Mouse (Mus musculus) forebrain, embryonic 13.5 days (tissue): ENCODE results near the gene Psmd9. TPM values are rescaled to one million over a fixed set of nuclear protein-coding genes. Genes with fewer than 3 reads are reported as not detected.

Experiments used
- ATAC-seq: fragments of 200-750 bp; cut with Nextera tagmentation; 2 replicates; pipeline ENCODE4 v1.8.0; 2017
- H3K27ac ChIP-seq: fragments of 300-500 bp; sonication (generic); 2 replicates; pipeline ENCODE4 v1.5.1; 2015; ENCODE audit warnings: inconsistent platforms, mild to moderate bottlenecking, moderate library complexity
- H3K27me3 ChIP-seq: fragments of 300-500 bp; sonication (generic); 2 replicates; pipeline ENCODE4 v1.6.1; 2015; ENCODE audit warnings: mild to moderate bottlenecking, inconsistent platforms
- H3K36me3 ChIP-seq: fragments of 300-500 bp; sonication (generic); 2 replicates; pipeline ENCODE4 v1.6.1; 2015; ENCODE audit warnings: mild to moderate bottlenecking, inconsistent platforms; ENCODE audit not compliant: poor library complexity, severe bottlenecking
- H3K4me1 ChIP-seq: fragments of 300-500 bp; sonication (generic); 2 replicates; pipeline ENCODE4 v1.6.1; 2015; ENCODE audit warnings: inconsistent platforms
- H3K4me2 ChIP-seq: fragments of 300-500 bp; sonication (generic); 2 replicates; pipeline ENCODE4 v1.6.1; 2015; ENCODE audit warnings: inconsistent platforms, mild to moderate bottlenecking, moderate library complexity
- H3K4me3 ChIP-seq: fragments of 300-500 bp; sonication (generic); 2 replicates; pipeline ENCODE4 v1.5.1; 2015; ENCODE audit warnings: mild to moderate bottlenecking, inconsistent platforms
- H3K9ac ChIP-seq: fragments of 300-500 bp; sonication (generic); 2 replicates; pipeline ENCODE4 v1.6.1; 2015; ENCODE audit warnings: mild to moderate bottlenecking, inconsistent platforms
- H3K9me3 ChIP-seq: fragments of 300-500 bp; sonication (generic); replicated peaks from 2 replicates; pipeline ENCODE4 v1.6.1; 2016; ENCODE audit warnings: inconsistent platforms
- WGBS: fragments of 180-500 bp; shearing (Covaris S2); methylation state at CpG from one replicate; pipeline ENCODE4 v1.1.7; 2015; 5-methylcytosine and 5-hydroxymethylcytosine counted together
- polyA plus RNA-seq: library from polyadenylated mRNA; unstranded; fragments of >200 nt; fragmentation: Nextera tagmentation; extraction: Ambion mirVana; gene quantifications from 2 replicates; pipeline ENCODE4 v1.2.1, GENCODE M21; 2015

Gene Psmd9
- polyA plus RNA-seq, 1 experiment from 2014 or later = 75.5 TPM

- no peaks in the 10 kb centered on the region for H3K4me1 ChIP-seq
- WGBS = 93% methylated on average over 15 of the region's 15 CpGs
- no peak for ATAC-seq
These were observed 8.9 kb upstream of the Psmd9 start for GRCm38 (mm10) chr5:123160341-123160740.

GRCm38 (mm10) chr5:123162942-123163341, 6.3 kb upstream of the Psmd9 start:
- Histone ChIP-seq H3K4me3 (no peak overlapping the region), H3K27me3 (no peaks in the 10 kb centered on the region), H3K4me2 (no peak overlapping the region), H3K4me1 (no peaks in the 10 kb centered on the region), H3K9me3 (no peaks in the 10 kb centered on the region), H3K36me3 (peaks cover 88% of the 10 kb centered on the region), H3K9ac (no peak overlapping the region), H3K27ac (no peak overlapping the region)
- no peak for ATAC-seq
- 81% methylated on average over 9 of the region's 9 CpGs for WGBS

More at GRCm38 (mm10) chr5:123160341-123160740, 8.9 kb upstream of the Psmd9 start:
- Histone ChIP-seq H3K9ac (no peak overlapping the region), H3K27me3 (no peaks in the 10 kb centered on the region), H3K9me3 (no peaks in the 10 kb centered on the region), H3K4me2 (no peak overlapping the region), H3K27ac (no peak overlapping the region), H3K36me3 (peaks cover 89% of the 10 kb centered on the region), H3K4me3 (no peak overlapping the region)

GRCm38 (mm10) chr5:123166437-123166836, 2.8 kb upstream of the Psmd9 start:
- Histone ChIP-seq H3K4me2 (no peak overlapping the region), H3K27ac (no peak overlapping the region), H3K4me3 (no peak overlapping the region), H3K9me3 (no peaks in the 10 kb centered on the region), H3K9ac (no peak overlapping the region), H3K4me1 (0 out of 2 replicates have a peak, but pooled peaks cover 4% of the 10 kb centered on the region), H3K27me3 (no peaks in the 10 kb centered on the region), H3K36me3 (peaks cover 55% of the 10 kb centered on the region)
- ATAC-seq = no peak
- WGBS = 90% methylated on average over 10 of the region's 10 CpGs

DNA sequence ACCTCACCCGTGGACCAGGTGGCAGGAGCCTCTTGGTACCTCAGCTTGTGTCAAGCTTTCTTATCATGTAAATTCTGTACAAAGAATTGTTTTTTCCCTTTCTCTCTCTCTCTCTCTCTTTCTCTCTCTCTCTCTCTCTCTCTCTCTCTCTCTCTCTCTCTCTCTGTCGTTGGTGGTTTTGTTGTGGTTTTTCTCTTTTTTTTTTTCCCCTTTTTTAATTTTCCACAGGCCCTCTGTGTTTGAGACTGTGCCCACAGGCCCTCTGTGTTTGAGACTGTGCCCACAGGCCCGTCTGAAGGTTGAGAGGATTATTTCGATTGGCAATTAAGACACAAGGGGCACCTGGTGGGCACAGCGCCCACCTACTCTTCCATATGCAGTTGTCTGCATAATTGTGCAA, 1.6 kb upstream of the Psmd9 start:
- H3K27ac ChIP-seq = no peak overlapping the region
- no peaks in the 10 kb centered on the region for H3K27me3 ChIP-seq
- H3K4me3 ChIP-seq = no peak overlapping the region
- no peaks in the 10 kb centered on the region for H3K9me3 ChIP-seq
- WGBS = 65% methylated on average over 5 of the region's 5 CpGs
- no peak overlapping the region for H3K4me2 ChIP-seq
- no peak for ATAC-seq
- no peak overlapping the region for H3K9ac ChIP-seq
- peaks cover 12% of the 10 kb centered on the region for H3K4me1 ChIP-seq
- H3K36me3 ChIP-seq = peaks cover 43% of the 10 kb centered on the region

DNA sequence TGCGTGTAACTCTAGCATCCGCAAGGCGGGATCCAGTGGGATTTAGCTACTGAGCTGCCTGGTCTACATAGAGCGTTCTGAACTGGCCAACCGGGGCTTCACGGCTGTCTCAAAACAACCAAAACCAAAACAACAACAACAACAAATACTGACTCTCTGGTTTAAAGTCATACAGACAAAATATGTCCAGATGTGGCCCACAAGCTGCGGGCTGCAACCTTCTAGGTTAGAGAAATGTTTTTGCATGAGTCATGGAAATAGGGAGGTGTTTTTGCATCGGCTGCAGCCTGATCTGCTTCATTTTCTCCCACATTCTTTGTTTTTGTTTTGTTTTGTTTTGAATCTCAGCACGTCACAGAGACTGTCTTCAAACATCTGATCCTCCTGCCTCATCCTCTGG, 1.2 kb downstream of the Psmd9 start:
- H3K27me3 ChIP-seq = no peaks in the 10 kb centered on the region
- no peak overlapping the region for H3K4me2 ChIP-seq
- peaks cover 21% of the 10 kb centered on the region for H3K36me3 ChIP-seq
- 86% methylated on average over 9 of the region's 9 CpGs for WGBS
- no peak overlapping the region for H3K27ac ChIP-seq
- peaks cover 12% of the 10 kb centered on the region for H3K4me1 ChIP-seq
- no peak overlapping the region for H3K9ac ChIP-seq
- no peak for ATAC-seq
- no peaks in the 10 kb centered on the region for H3K9me3 ChIP-seq
- no peak overlapping the region for H3K4me3 ChIP-seq

GRCm38 (mm10) chr5:123171646-123172350, 2.6 kb downstream of the Psmd9 start:
- Histone ChIP-seq H3K9ac (no peak overlapping the region; the same call in 1 of the 2 replicates), H3K36me3 (peaks cover 9% of the 10 kb centered on the region), H3K4me2 (peak overlapping the region; percentile 48), H3K27ac (no peak overlapping the region), H3K27me3 (no peaks in the 10 kb centered on the region), H3K4me1 (peaks cover 12% of the 10 kb centered on the region), H3K9me3 (no peaks in the 10 kb centered on the region), H3K4me3 (no peak overlapping the region; the same call in 1 of the 2 replicates)
- WGBS = 12% methylated on average over 22 of the region's 22 CpGs
- ATAC-seq = peak; percentile 77

DNA sequence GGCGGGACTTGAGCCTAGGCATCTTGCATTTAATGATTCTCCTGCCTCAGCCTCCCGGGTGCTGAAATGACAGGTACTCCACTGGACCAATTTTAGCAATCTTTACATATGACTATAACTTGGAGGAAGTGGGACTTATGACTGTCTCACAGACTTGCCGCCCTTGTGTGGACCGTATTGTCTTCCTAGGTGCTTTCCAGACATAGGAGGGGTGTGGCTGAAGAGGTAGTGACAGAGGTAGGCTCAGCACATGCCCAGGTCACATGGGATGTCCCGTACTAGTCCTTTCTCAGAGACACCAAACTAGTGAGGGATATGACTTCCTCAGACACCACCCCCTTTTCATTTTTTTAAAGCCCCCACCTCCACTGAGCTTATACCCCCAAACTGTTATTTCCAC, 9.6 kb downstream of the Psmd9 start:
- no peak overlapping the region for H3K9ac ChIP-seq
- H3K36me3 ChIP-seq = no peaks in the 10 kb centered on the region
- H3K4me3 ChIP-seq = no peak overlapping the region
- H3K27me3 ChIP-seq = no peaks in the 10 kb centered on the region
- no peak overlapping the region for H3K4me2 ChIP-seq
- WGBS = 88% methylated on average over 5 of the region's 5 CpGs
- no peaks in the 10 kb centered on the region for H3K9me3 ChIP-seq
- no peak for ATAC-seq
- no peak overlapping the region for H3K27ac ChIP-seq
- H3K4me1 ChIP-seq = no peaks in the 10 kb centered on the region

- H3K27me3 ChIP-seq = no peaks in the 10 kb centered on the region
- H3K4me1 ChIP-seq = no peaks in the 10 kb centered on the region
- no peak overlapping the region for H3K4me2 ChIP-seq
- H3K36me3 ChIP-seq = no peaks in the 10 kb centered on the region
- H3K9ac ChIP-seq = no peak overlapping the region
- ATAC-seq = no peak
- H3K9me3 ChIP-seq = no peaks in the 10 kb centered on the region
- no peak overlapping the region for H3K4me3 ChIP-seq
- no peak overlapping the region for H3K27ac ChIP-seq
- WGBS = 94% methylated on average over 15 of the region's 15 CpGs
These were observed 11.2 kb downstream of the Psmd9 start for GRCm38 (mm10) chr5:123180390-123180789.

DNA sequence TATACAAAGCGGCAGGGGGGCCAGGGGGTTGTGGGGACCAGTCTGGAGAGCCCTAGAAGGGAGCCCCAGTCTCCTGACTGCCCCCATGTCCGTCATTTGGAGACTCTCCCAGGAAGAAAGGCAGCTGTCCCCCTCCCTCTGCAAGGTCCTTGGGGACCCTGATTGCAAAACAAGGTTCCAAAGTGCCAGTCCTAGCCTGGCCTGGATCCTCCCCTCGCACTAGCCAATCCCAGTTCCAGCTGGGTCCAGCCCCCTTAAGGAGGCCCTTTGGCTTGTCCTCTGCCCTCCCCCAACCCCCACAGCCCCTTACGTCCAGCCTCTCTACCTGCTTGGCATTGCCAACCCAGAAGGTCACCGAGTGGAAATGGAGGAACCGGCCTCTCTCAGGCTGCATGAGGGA, 12.3 kb downstream of the Psmd9 start:
- Histone ChIP-seq H3K27ac (no peak overlapping the region), H3K4me2 (no peak overlapping the region), H3K9ac (no peak overlapping the region), H3K4me1 (peaks cover 4% of the 10 kb centered on the region; the same call in 1 of the 2 replicates), H3K36me3 (no peaks in the 10 kb centered on the region), H3K27me3 (no peaks in the 10 kb centered on the region), H3K4me3 (no peak overlapping the region), H3K9me3 (no peaks in the 10 kb centered on the region)
- WGBS = 81% methylated on average over 6 of the region's 6 CpGs
- ATAC-seq = no peak

DNA sequence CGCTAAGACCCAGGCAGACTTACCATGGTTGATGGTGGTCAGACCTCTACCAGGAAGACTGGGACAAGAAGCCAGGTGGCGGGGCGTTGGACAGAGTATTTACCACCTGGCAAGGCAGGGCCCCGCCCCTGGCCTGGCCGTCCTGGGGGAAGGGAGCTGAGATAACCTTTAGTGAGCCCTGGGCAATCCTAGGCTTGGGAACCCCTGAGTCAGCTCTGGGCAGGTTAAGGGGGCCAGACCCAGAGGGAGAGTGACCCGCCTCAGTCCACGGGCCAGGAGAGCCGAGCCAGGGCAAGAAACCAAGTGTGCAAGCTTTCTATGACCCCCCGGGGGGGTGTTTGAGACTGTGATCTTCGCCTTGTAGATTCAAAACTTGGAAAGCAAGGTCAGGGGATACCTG, 13.4 kb downstream of the Psmd9 start, which contains the start of gene Hpd:
Hpd (minus strand) TSS at position 77 of the 400 bp plus-strand sequence.
- no peak for ATAC-seq
- H3K27ac ChIP-seq = no peak within 1 kb of the TSS
- H3K9ac ChIP-seq = no peak within 1 kb of the TSS
- H3K4me1 ChIP-seq = peaks cover 4% of the 10 kb centered on the region; the same call in 1 of the 2 replicates
- no peak within 1 kb of the TSS for H3K4me2 ChIP-seq
- no peak within 1 kb of the TSS for H3K4me3 ChIP-seq
- 87% methylated on average over 10 of the region's 10 CpGs for WGBS
- no peaks in the 10 kb centered on the region for H3K9me3 ChIP-seq
- H3K36me3 ChIP-seq = no peaks in the 10 kb centered on the region
- no peaks in the 10 kb centered on the region for H3K27me3 ChIP-seq

- no peak for ATAC-seq
- H3K4me1 ChIP-seq = peaks cover 4% of the 10 kb centered on the region; the same call in 1 of the 2 replicates
- WGBS = 59% methylated on average over 6 of the region's 6 CpGs
- H3K9ac ChIP-seq = no peak overlapping the region
- H3K27me3 ChIP-seq = no peaks in the 10 kb centered on the region
- no peak overlapping the region for H3K27ac ChIP-seq
- H3K9me3 ChIP-seq = no peaks in the 10 kb centered on the region
- H3K36me3 ChIP-seq = no peaks in the 10 kb centered on the region
- H3K4me3 ChIP-seq = no peak overlapping the region
- no peak overlapping the region for H3K4me2 ChIP-seq
These were observed 16.8 kb downstream of the Psmd9 start for GRCm38 (mm10) chr5:123185966-123186365.

DNA sequence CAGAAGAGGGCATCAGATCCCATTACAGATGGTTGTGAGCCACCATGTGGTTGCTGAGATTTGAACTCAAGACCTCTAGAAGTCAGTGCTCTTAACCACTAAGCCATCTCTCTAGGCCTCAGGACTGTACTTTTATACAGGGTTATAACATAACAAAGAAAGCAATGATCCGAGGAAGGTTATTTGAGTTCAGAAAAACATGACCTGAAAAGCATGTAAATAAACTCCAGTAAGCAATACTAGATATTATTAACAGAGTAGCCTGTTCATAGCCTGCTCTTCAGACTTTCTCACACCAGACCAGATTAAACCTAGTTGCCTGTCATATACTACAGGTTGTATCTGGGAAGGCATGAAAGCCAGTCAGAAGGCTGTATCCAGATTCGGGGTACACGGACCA, 18.1 kb downstream of the Psmd9 start:
- no peak overlapping the region for H3K4me3 ChIP-seq
- H3K27me3 ChIP-seq = no peaks in the 10 kb centered on the region
- WGBS = 87% methylated on average over 3 of the region's 3 CpGs
- no peaks in the 10 kb centered on the region for H3K9me3 ChIP-seq
- H3K4me1 ChIP-seq = peaks cover 4% of the 10 kb centered on the region; the same call in 1 of the 2 replicates
- H3K9ac ChIP-seq = no peak overlapping the region
- H3K27ac ChIP-seq = no peak overlapping the region
- no peak for ATAC-seq
- no peaks in the 10 kb centered on the region for H3K36me3 ChIP-seq
- H3K4me2 ChIP-seq = no peak overlapping the region

GRCm38 (mm10) chr5:123190912-123191311, 21.7 kb downstream of the Psmd9 start:
- H3K4me2 ChIP-seq = no peak overlapping the region
- H3K36me3 ChIP-seq = no peaks in the 10 kb centered on the region
- no peak overlapping the region for H3K9ac ChIP-seq
- H3K4me1 ChIP-seq = peaks cover 2% of the 10 kb centered on the region; the same call in 1 of the 2 replicates
- no peak overlapping the region for H3K27ac ChIP-seq
- H3K27me3 ChIP-seq = no peaks in the 10 kb centered on the region
- no peak overlapping the region for H3K4me3 ChIP-seq
- 69% methylated on average over 3 of the region's 3 CpGs for WGBS
- no peaks in the 10 kb centered on the region for H3K9me3 ChIP-seq
- no peak for ATAC-seq
